Mouse (Mus musculus) kidney, adult 8-10 months (tissue): Measurements from ENCODE around the gene Nyap2.

Source experiments
- DNase-seq, 2 experiments: peaks; one replicate each; pipeline ENCODE4 v3.0.0; 2022

Gene Nyap2

GRCm38 (mm10) chr1:81076831-81077664 lies at the start of gene Nyap2:
Gene Nyap2, plus strand, starts transcription at chr1:81076950.
- DNase-seq: no peak

GRCm38 (mm10) chr1:81042907-81043868 lies 33.6 kb upstream of the Nyap2 start:
- DNase-seq: no peak

DNA sequence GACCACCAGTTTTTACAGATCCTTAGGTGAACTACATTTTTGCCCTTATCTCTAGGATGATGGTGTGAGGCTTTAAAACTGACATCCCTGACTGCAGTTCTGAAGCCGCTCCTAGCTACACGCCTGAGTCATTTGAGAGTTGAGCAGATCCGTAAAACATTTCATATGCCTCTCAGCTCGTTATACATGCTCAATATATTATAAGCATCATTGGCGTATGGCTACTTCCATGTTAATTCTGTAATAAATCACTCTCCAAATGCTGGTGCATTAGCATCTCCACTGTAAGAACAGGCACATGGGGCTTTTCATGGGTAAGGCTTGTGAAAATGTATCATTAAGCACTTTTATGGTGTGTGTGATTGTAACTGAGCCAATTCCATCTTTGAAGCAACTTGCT lies 18.4 kb upstream of the Nyap2 start:
- DNase-seq: no peak

DNA sequence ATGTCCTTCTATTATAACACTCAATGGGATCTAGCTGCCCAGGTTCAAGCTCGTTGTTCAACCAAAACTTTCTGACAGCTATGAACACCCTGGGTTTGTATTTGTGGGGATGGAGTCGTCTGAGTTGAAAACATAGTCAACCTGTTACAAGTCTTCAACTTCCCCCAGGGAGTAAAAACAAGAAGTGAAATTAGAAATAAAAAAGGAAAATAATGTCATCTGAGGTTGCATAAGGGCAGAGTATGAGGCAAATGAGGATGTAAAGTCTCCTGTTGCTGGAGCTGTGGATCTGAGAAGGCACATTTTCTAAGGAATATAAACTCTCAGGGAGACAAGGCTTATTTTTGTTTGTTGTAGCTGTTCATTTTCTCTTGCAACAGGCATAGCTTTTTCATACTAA lies 17.9 kb upstream of the Nyap2 start:
- no peak for DNase-seq

DNA sequence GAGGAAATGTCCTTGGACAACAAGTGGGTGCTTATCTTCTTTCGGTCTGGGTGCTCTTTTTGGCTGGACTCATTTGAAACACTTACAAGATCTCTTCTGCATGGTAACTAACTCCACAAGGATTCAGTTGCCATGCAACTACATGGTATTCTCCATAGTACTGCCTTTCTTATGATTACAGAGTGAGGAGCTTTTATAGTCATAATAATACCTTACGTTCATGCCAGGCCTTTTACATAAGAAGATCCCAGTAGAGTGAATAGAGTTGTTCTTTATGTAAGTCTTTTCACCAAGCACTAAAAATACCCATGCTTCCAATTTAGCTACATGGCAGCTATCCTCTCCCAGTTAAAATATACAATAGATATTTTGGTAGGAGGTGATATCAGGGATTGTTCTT lies 13.9 kb upstream of the Nyap2 start:
- no peak for DNase-seq

DNA sequence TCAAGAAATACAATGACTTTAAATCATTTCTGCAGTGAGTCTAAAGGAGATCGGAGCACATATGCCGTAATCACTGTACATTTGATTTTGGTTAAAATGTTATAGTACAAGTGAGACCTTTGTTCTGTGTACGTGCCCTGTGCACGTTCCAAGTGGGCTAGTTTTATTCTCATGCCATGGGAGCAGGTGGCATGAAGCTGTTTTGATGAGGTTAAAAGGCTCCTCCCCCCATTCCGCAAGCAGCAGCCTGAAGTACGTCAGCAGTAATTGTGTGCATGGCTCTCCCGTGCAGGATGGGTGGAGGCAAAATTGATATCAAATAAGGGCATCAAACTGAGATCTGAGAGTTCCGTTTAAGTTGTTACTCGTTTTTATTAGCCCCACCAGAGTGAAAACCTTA lies 491 bp upstream of the Nyap2 start:
- no peak for DNase-seq

DNA sequence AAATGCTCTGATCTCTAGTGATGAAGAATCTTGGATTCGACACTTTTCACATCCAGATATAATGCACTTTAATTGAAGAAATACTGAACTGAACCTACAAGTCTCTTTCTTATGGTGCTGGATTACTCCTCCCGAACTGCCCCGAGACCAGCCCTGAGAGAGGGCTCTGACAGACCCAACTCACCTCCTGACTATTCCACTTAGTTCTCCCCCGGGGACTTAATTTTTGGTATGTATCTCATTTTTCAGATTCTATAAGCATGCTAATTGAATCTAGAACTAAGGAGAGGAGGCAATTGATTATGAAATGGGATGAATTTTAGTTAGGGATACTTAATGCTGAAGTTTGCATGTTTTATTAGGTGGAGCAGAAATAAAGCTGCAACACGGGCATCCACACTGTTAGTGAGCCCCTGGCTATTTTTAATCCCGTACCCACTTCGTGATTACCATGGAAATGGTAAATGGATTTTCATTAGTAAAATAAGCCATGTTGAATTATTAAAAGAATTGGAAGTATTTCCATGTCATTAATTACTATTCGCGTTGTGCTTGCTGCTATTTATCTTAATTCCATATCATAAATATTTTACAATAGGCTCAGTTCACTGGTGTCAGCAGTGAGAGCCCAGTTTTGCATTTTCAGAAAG lies 1.0 kb downstream of the Nyap2 start:
- DNase-seq: no peak

- no peak for DNase-seq
Measured at GRCm38 (mm10) chr1:81087485-81087884, 10.7 kb downstream of the Nyap2 start.

DNA sequence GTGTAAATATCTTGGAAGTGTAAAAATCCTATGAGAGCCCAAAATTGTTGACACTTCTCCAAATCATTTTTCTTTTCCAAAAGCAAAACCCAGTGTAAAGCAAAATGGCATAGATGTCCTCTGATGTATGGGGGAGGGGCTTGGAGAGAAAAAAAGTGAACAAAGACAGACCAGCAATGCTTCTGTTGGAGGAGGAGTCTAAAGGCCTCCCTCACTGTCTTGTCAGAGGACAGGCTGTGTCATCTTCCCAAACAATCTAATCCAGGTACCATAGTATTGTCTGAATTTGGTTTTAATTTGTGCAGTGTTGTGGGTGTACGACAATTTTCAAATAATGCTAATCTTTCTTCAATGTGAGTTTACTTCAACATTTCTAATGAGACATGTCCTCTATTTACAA lies 13.7 kb downstream of the Nyap2 start:
- DNase-seq: no peak

- no peak for DNase-seq
Measured at GRCm38 (mm10) chr1:81090979-81091378, 14.2 kb downstream of the Nyap2 start.

GRCm38 (mm10) chr1:81092056-81092455 lies 15.3 kb downstream of the Nyap2 start:
- no peak for DNase-seq

DNA sequence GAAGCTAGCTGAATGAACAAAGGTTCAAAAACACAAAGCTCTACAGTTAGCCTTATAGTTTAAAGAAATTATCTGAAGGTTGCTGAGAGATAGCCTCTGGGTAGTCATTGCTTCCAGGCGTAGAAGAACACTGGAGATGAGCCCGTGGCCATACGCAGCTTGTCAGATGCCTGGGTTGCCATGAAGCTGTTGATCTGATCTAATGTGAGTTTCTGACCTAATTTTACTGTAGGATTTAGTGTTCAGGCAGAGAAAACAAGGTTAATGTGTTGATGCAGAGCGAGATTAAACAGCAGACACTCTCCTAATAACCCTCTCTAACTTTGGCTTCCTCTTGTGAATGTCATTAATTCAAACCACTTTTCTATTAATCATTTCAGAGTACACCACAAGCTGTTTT lies 16.1 kb downstream of the Nyap2 start:
- DNase-seq: no peak

DNA sequence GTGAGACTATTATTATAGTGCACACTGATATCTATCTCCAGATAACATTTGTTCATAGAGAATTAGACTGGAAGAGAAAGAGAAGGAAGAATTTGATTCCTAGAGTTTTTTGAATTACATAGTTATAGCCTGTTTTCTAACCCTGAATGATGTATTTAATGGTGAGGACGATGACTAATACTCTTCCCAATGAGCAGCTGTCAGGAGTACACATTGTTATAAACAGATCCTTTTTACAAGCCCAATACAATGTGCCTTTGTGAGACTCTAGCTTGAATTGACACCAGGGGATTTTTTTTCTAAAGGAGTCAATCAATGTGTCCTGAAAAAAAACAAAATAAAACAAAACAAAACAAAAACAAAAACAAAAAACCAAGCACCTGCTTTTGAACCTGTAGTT lies 22.2 kb downstream of the Nyap2 start:
- no peak for DNase-seq

- DNase-seq: no peak
Measured at GRCm38 (mm10) chr1:81101749-81102148, 25.0 kb downstream of the Nyap2 start.

DNA sequence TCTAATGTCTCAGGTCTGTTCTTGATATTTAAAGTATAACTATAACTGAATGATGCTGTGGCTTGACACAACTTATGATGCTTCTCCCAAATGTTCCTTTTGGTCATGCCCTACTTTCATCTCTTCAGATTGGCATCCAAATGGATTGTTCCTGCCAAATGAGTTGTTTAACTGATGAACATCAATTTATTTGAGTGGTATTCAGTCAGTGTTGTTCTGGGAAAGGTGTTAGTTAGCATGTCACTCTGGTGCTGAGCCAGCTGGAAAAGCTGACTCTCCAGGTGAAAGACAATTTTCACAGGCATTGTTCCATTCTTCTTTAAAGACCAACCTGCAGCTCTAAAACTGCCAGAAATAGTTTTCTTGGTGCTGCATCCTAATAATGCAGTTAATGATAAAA lies 43.0 kb downstream of the Nyap2 start:
- no peak for DNase-seq

GRCm38 (mm10) chr1:81132007-81132712 lies 55.4 kb downstream of the Nyap2 start:
- DNase-seq: no peak

DNA sequence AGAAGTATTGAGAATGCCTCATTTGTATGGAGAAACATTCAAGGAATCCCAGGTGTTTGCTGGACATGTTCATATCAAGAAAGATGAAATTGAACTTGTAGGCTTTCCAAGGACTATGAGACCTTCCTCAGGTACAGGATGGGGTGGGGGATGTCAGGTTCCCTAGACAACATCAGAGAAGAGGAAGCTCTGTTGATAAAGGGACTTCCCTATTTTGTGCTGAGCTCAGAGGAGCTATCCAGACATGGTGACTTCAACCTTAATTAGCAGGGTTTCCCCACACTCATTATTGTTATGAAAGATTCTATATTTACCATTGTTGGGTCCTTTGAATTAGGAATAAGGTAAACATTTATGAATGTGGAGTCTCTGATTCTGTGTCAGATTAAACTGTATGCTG lies 67.1 kb downstream of the Nyap2 start:
- DNase-seq: no peak

DNA sequence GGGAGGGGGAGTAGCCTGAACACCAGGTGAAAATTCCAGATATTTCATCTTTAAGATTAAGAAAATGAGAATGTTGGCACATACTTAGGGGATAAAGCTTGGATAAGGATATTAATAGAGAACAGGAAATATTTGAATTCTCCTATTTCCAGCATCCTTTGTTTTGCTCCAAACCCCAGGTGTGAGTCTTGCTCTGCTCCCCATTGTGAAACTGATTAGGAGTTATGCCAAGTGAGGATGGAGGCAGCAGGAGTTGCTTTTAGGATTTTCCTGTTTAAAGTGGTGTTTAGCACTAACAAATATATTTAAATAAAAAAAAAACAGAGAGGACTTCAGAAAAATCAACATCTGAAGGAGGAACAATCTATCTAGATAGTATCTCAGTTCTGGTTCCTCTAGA lies 68.8 kb downstream of the Nyap2 start:
- DNase-seq: no peak

- DNase-seq: no peak
Measured at GRCm38 (mm10) chr1:81169245-81169644, 92.5 kb downstream of the Nyap2 start.

DNA sequence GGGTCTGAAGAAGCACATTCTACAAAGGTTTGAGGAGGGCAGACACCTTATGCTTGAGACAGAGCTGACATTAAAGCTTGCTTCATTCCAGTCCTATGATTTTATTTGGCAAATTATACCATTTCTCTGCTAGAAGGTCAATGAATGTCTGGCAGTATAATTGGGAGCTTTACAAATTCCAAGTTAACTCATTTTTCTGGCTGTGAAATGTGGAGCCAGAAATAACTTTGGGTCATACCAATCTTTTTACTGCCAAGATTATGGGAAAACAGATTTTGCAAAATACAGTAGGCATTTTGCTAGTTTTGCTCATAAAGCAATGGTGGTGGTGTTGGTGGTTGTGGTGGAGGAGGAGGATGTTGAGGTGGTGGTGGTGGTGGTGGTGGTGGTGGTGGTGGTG lies 96.0 kb downstream of the Nyap2 start:
- no peak for DNase-seq

GRCm38 (mm10) chr1:81173303-81173702 lies 96.6 kb downstream of the Nyap2 start:
- no peak for DNase-seq

DNA sequence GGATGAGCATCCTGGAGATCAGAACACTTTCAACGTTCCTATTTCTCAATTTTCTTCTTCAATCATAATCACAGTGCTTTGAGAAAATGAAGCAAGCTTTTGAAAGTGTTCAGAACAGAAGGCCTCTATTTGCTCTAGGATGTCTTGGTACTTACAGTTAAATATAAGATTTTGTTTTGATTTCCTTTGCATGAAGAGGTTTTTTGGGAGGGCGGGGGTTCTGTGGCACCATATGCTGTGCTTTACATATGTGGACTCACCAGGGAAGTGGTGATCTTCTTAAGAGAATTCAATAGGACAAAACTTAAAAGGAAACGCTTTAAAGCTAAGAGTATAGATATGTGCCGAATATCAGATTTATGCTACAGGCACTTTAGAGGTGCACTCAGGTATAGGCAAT lies 103.0 kb downstream of the Nyap2 start:
- no peak for DNase-seq

DNA sequence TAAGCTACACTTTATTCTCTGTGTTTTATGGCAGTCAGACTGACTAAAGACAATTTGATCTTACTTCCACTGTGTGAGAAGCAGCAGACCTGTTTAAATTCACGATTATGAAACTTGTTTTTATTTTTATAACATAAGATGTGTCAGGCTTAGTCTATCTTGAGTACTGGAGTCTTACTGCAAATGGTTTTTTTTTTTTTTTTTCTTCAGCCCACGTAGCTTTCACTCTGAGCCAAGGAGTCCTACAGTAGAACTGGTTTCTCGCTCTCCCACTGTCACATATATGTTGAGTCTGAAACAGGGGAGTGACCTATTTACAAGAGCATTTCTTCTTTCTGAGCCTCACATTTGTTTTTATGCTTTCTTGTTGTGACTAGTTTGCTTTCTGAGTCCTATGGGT lies 103.9 kb downstream of the Nyap2 start:
- DNase-seq: no peak
